Mouse (Mus musculus) layer of hippocampus, adult 9-11 months (tissue): Measurements from ENCODE around the gene Ankrd44.

Experiments
- DNase-seq: peaks from one replicate; pipeline ENCODE4 v3.0.0; 2022

The Ankrd44 gene

GRCm38 (mm10) chr1:54922025-54922574 is 4.1 kb downstream of the Ankrd44 start:
- no peak for DNase-seq

GRCm38 (mm10) chr1:54920132-54920531 is 6.1 kb downstream of the Ankrd44 start:
- DNase-seq: no peak

- DNase-seq: no peak
Measured at GRCm38 (mm10) chr1:54916456-54916855, 9.7 kb downstream of the Ankrd44 start.

GRCm38 (mm10) chr1:54914387-54914786 is 11.8 kb downstream of the Ankrd44 start:
- DNase-seq: no peak

- no peak for DNase-seq
Measured at GRCm38 (mm10) chr1:54913379-54913873, 12.8 kb downstream of the Ankrd44 start.

GRCm38 (mm10) chr1:54913063-54913335 is 13.2 kb downstream of the Ankrd44 start:
- DNase-seq: no peak

- DNase-seq: no peak
Measured at GRCm38 (mm10) chr1:54912290-54913062, 13.7 kb downstream of the Ankrd44 start.

GRCm38 (mm10) chr1:54911256-54911610 is 15.0 kb downstream of the Ankrd44 start:
- no peak for DNase-seq

- no peak for DNase-seq
Measured at GRCm38 (mm10) chr1:54910489-54911255, 15.5 kb downstream of the Ankrd44 start.

GRCm38 (mm10) chr1:54908786-54909185 is 17.4 kb downstream of the Ankrd44 start:
- no peak for DNase-seq

- no peak for DNase-seq
Measured at GRCm38 (mm10) chr1:54907066-54907639, 19.0 kb downstream of the Ankrd44 start.

GRCm38 (mm10) chr1:54906322-54906721 is 19.9 kb downstream of the Ankrd44 start:
- DNase-seq: no peak

GRCm38 (mm10) chr1:54905632-54906031 is 20.6 kb downstream of the Ankrd44 start:
- no peak for DNase-seq

- DNase-seq: no peak
Measured at GRCm38 (mm10) chr1:54904165-54904564, 22.0 kb downstream of the Ankrd44 start.

- no peak for DNase-seq
Measured at GRCm38 (mm10) chr1:54902689-54903246, 23.4 kb downstream of the Ankrd44 start.

GRCm38 (mm10) chr1:54901084-54901483 is 25.1 kb downstream of the Ankrd44 start:
- no peak for DNase-seq

GRCm38 (mm10) chr1:54899247-54899646 is 26.9 kb downstream of the Ankrd44 start:
- DNase-seq: no peak

- DNase-seq: peak; percentile 54
Measured at GRCm38 (mm10) chr1:54898656-54899084, 27.5 kb downstream of the Ankrd44 start.

GRCm38 (mm10) chr1:54897726-54898125 is 28.5 kb downstream of the Ankrd44 start:
- DNase-seq: no peak

GRCm38 (mm10) chr1:54896109-54897085 is 29.8 kb downstream of the Ankrd44 start:
- DNase-seq: peak; percentile 77

- DNase-seq: no peak
Measured at GRCm38 (mm10) chr1:54888449-54888848, 37.7 kb downstream of the Ankrd44 start.

GRCm38 (mm10) chr1:54887873-54888272 is 38.3 kb downstream of the Ankrd44 start:
- DNase-seq: no peak
